Mouse (Mus musculus) forebrain, embryonic 11.5 days (tissue): ENCODE measurements at regions not wholly inside any gene's neighbourhood (a gene's known extent, or its start where the extent isn't known, plus 50 kb on each side); places are given as distances from the start of the nearest gene placed in this dataset.

Experiments used
- ATAC-seq: fragments of 200-750 bp; cut with Nextera tagmentation; replicated peaks from 2 replicates; pipeline ENCODE4 v1.8.0; 2017; ENCODE audit warnings: moderate TSS enrichment; ENCODE audit not compliant: low FRiP score
- DNase-seq: peaks from one replicate; pipeline ENCODE4 v3.0.0-alpha.2; 2017; ENCODE audit warnings: low spot score
- H3K27ac ChIP-seq: fragments of 300-500 bp; sonication (generic); 2 replicates; pipeline ENCODE4 v1.5.1; 2014; ENCODE audit warnings: low read depth, low read length
- H3K27me3 ChIP-seq: fragments of 300-500 bp; sonication (generic); 2 replicates; pipeline ENCODE4 v1.6.1; 2014; ENCODE audit warnings: mild to moderate bottlenecking, low read length, mixed read lengths; ENCODE audit not compliant: control insufficient read depth, insufficient read depth
- H3K36me3 ChIP-seq: fragments of 300-500 bp; sonication (generic); 2 replicates; pipeline ENCODE4 v1.6.1; 2014; ENCODE audit warnings: mild to moderate bottlenecking, low read length, moderate library complexity, mixed read lengths; ENCODE audit not compliant: control insufficient read depth, insufficient read depth
- H3K4me1 ChIP-seq: fragments of 300-500 bp; sonication (generic); replicated peaks from 2 replicates; pipeline ENCODE4 v1.6.1; 2014; ENCODE audit warnings: low read length, mixed read lengths; ENCODE audit not compliant: control insufficient read depth, insufficient read depth
- H3K4me2 ChIP-seq: fragments of 300-500 bp; sonication (generic); 2 replicates; pipeline ENCODE4 v1.6.1; 2014; ENCODE audit warnings: low read depth, mild to moderate bottlenecking, low read length, moderate library complexity, mixed read lengths; ENCODE audit not compliant: severe bottlenecking
- H3K4me3 ChIP-seq: fragments of 300-500 bp; sonication (generic); 2 replicates; pipeline ENCODE4 v1.5.1; 2014; ENCODE audit warnings: low read depth, low read length
- H3K9ac ChIP-seq: fragments of 300-500 bp; sonication (generic); 2 replicates; pipeline ENCODE4 v1.6.1; 2014; ENCODE audit warnings: low read length
- H3K9me3 ChIP-seq: fragments of 300-500 bp; sonication (generic); 2 replicates; pipeline ENCODE4 v1.6.1; 2016; ENCODE audit warnings: low read length, mixed read lengths; ENCODE audit not compliant: control insufficient read depth
- WGBS: fragments of 180-500 bp; shearing (Covaris S2); extraction: QIAGEN DNeasy Blood & Tissue Kit; methylation state at CpG from one replicate; pipeline ENCODE4 v1.1.7; 2014; 5-methylcytosine and 5-hydroxymethylcytosine counted together

DNA sequence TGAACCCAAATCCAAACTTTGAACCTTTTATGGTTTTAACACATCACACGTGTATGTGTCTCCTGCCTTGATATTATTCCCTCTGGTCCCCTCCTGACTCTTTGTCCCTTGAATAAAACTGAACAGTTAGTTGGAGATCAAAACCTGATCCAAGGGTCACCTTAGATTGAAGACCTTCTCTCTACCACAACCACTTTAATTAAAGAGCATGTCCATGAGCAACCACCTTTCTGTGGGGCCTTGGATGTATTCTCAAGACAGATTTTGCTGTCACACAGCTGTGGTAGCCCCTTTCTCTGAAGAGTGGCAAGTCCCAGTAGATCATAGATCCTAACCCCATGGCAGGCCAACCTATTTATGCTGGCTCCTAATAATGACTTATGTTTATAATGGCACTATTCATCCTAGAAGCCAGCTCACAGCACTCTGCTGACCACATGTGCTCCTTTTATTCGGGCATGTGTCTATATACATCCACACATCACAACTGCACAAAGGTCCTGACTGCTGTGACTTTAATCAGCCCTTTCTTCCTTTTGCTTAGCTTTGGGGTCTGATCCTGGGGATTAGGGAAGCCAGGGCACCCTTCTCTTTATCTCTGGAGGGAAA, 536.8 kb upstream of the Tenm2 start:
- Histone ChIP-seq H3K4me3 (no peak overlapping the region), H3K36me3 (no peaks in the 10 kb centered on the region), H3K9me3 (no peaks in the 10 kb centered on the region), H3K9ac (no peak overlapping the region), H3K4me1 (peaks cover 7% of the 10 kb centered on the region; the same call in 1 of the 2 replicates), H3K4me2 (no peak overlapping the region), H3K27ac (no peak overlapping the region), H3K27me3 (no peaks in the 10 kb centered on the region)
- WGBS: 9% methylated on average over 2 of the region's 2 CpGs
- ATAC-seq (peak; percentile 77), DNase-seq (no peak)

DNA sequence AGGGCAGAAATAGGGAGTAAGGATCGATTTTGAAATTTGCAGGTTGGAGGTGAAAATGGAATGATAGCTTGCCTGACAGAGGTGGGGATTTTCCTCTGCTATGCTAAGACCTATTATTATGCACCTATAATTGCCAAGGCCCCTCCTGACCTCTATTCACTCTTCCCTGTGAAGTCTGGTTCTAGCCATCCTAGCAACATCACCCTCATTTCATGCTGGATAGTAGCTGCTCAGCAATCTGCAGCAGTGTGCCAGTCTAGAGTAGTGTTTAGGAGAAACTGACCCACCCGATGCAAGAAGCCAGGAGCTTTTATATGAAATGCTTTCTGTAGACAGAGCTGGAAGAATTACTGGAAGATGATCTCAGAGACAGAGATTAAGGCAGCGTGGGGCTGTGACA, 535.1 kb upstream of the Tenm2 start:
- peaks cover 7% of the 10 kb centered on the region; the same call in 1 of the 2 replicates for H3K4me1 ChIP-seq
- H3K9ac ChIP-seq: no peak overlapping the region
- no peak overlapping the region for H3K4me2 ChIP-seq
- WGBS: 54% methylated on average over 3 of the region's 3 CpGs
- H3K36me3 ChIP-seq: no peaks in the 10 kb centered on the region
- no peaks in the 10 kb centered on the region for H3K27me3 ChIP-seq
- H3K4me3 ChIP-seq: no peak overlapping the region
- no peak overlapping the region for H3K27ac ChIP-seq
- DNase-seq (no peak), ATAC-seq (0 out of 2 replicates have a peak, but pooled peaks have one; percentile 25)
- no peaks in the 10 kb centered on the region for H3K9me3 ChIP-seq

- 81% methylated on average over 3 of the region's 3 CpGs for whole genome bisulfite sequencing
- no peak overlapping the region for H3K27ac ChIP-seq
- no peaks in the 10 kb centered on the region for H3K9me3 ChIP-seq
- H3K9ac ChIP-seq: no peak overlapping the region
- H3K4me1 ChIP-seq: peaks cover 5% of the 10 kb centered on the region; the same call in 1 of the 2 replicates
- no peak overlapping the region for H3K4me3 ChIP-seq
- DNase-seq (no peak), ATAC-seq (no peak)
- H3K27me3 ChIP-seq: no peaks in the 10 kb centered on the region
- no peaks in the 10 kb centered on the region for H3K36me3 ChIP-seq
- no peak overlapping the region for H3K4me2 ChIP-seq
Observed at GRCm38 (mm10) chr11:37768121-37768520, 532.4 kb upstream of the Tenm2 start.

- Histone ChIP-seq H3K9me3 (no peaks in the 10 kb centered on the region), H3K4me3 (no peak overlapping the region), H3K36me3 (no peaks in the 10 kb centered on the region), H3K27me3 (no peaks in the 10 kb centered on the region), H3K27ac (no peak overlapping the region), H3K9ac (no peak overlapping the region), H3K4me2 (no peak overlapping the region), H3K4me1 (no peaks in the 10 kb centered on the region)
- ATAC-seq (no peak), DNase-seq (no peak)
Observed at GRCm38 (mm10) chr11:37735992-37736391, 500.2 kb upstream of the Tenm2 start.

GRCm38 (mm10) chr11:37735501-37735900, 499.7 kb upstream of the Tenm2 start:
- H3K36me3 ChIP-seq: no peaks in the 10 kb centered on the region
- no peak for ATAC-seq
- no peak overlapping the region for H3K4me2 ChIP-seq
- no peaks in the 10 kb centered on the region for H3K27me3 ChIP-seq
- no peaks in the 10 kb centered on the region for H3K9me3 ChIP-seq
- DNase-seq: no peak
- H3K9ac ChIP-seq: no peak overlapping the region
- no peak overlapping the region for H3K4me3 ChIP-seq
- H3K27ac ChIP-seq: no peak overlapping the region
- no peaks in the 10 kb centered on the region for H3K4me1 ChIP-seq
- 81% methylated on average over 2 of the region's 2 CpGs for WGBS

DNA sequence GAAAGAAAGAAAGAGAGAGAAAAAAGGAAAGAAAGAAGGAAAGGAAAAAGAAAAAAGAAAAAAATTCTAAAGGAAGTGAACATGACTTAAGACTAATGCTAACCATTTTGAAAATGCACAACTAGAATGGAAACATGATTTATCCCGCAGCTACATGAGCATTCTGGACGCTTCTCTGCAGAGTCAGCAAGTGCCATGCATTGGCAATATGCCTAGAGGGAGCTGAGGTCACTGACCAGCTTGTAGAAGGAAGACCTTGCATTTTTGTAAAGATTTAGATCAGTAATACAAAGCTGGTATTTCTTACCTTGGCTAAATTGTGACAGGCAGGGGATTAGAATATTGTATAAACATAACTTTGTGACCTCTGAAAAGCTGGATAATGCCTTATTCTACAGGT, 461.2 kb upstream of the Tenm2 start:
- H3K27me3 ChIP-seq: no peaks in the 10 kb centered on the region
- WGBS: 74% methylated on average over 2 of the region's 2 CpGs
- H3K4me1 ChIP-seq: no peaks in the 10 kb centered on the region
- H3K4me3 ChIP-seq: no peak overlapping the region
- no peaks in the 10 kb centered on the region for H3K36me3 ChIP-seq
- no peak overlapping the region for H3K9ac ChIP-seq
- ATAC-seq (no peak), DNase-seq (no peak)
- H3K9me3 ChIP-seq: no peaks in the 10 kb centered on the region
- H3K4me2 ChIP-seq: no peak overlapping the region
- no peak overlapping the region for H3K27ac ChIP-seq

GRCm38 (mm10) chr11:37678484-37679193, 442.9 kb upstream of the Tenm2 start:
- Histone ChIP-seq H3K27me3 (no peaks in the 10 kb centered on the region), H3K4me3 (no peak overlapping the region), H3K9ac (no peak overlapping the region), H3K9me3 (no peaks in the 10 kb centered on the region), H3K36me3 (no peaks in the 10 kb centered on the region), H3K4me2 (no peak overlapping the region), H3K27ac (0 out of 2 replicates have a peak overlapping the region, but pooled peaks have one; percentile 2), H3K4me1 (no peaks in the 10 kb centered on the region)
- no peak for DNase-seq
- WGBS: 14% methylated on average over 1 of the region's 1 CpGs
- ATAC-seq: peak; percentile 75

DNA sequence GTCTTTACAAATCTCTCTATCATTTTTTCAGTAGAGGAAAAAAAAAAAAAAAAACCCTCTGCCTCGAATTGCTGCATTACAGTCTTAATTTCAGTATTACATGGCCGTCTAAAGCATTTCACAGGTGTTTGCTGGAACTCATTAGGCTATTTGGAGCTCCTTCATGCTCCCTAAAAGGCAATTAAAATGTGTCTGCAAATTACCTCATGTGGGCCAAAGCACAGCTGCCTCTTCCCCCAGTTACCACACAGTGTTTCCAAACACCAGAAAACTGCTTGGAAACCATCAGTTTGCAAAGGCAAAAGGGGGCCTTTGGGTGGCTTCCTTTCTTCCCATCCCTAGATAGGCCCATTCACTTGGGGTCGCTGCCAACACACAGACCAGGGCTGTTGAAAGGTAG, 435.6 kb upstream of the Tenm2 start:
- Histone ChIP-seq H3K27ac (no peak overlapping the region), H3K9ac (no peak overlapping the region), H3K4me1 (no peaks in the 10 kb centered on the region), H3K9me3 (no peaks in the 10 kb centered on the region), H3K4me3 (no peak overlapping the region), H3K36me3 (no peaks in the 10 kb centered on the region), H3K27me3 (no peaks in the 10 kb centered on the region), H3K4me2 (no peak overlapping the region)
- 35% methylated on average over 3 of the region's 3 CpGs for WGBS
- no peak; the same call in 1 of the 2 replicates for ATAC-seq
- DNase-seq: peak; percentile 46

- Histone ChIP-seq H3K27ac (no peak overlapping the region), H3K4me1 (no peaks in the 10 kb centered on the region), H3K36me3 (no peaks in the 10 kb centered on the region), H3K4me3 (no peak overlapping the region), H3K9me3 (no peaks in the 10 kb centered on the region), H3K27me3 (no peaks in the 10 kb centered on the region), H3K9ac (no peak overlapping the region), H3K4me2 (no peak overlapping the region)
- 82% methylated on average over 1 of the region's 1 CpGs for WGBS
- DNase-seq: no peak
- no peak for ATAC-seq
Observed at GRCm38 (mm10) chr11:37666925-37667324, 431.2 kb upstream of the Tenm2 start.
